Mouse (Mus musculus) heart, embryonic 11.5 days (tissue): ENCODE results near the gene Mapkap1. TPM values are rescaled to one million over a fixed set of nuclear protein-coding genes. Genes with fewer than 3 reads are reported as not detected.

Source experiments
- ATAC-seq: fragments of 200-750 bp; cut with Nextera tagmentation; replicated peaks from 2 replicates; pipeline ENCODE4 v1.8.0; 2017; ENCODE audit warnings: moderate library complexity; ENCODE audit not compliant: insufficient number of reproducible peaks, low FRiP score, low TSS enrichment
- H3K27ac ChIP-seq: fragments of 300-500 bp; sonication (generic); 2 replicates; pipeline ENCODE4 v1.5.1; 2014; ENCODE audit warnings: mild to moderate bottlenecking, low read depth, low read length
- H3K27me3 ChIP-seq: fragments of 300-500 bp; sonication (generic); 2 replicates; pipeline ENCODE4 v1.6.1; 2014; ENCODE audit warnings: mild to moderate bottlenecking, low read length, mixed read lengths; ENCODE audit not compliant: control insufficient read depth, insufficient read depth
- H3K36me3 ChIP-seq: fragments of 300-500 bp; sonication (generic); 2 replicates; pipeline ENCODE4 v1.6.1; 2014; ENCODE audit warnings: mild to moderate bottlenecking, low read length, moderate library complexity, mixed read lengths; ENCODE audit not compliant: control insufficient read depth, insufficient read depth
- H3K4me1 ChIP-seq: fragments of 300-500 bp; sonication (generic); 2 replicates; pipeline ENCODE4 v1.6.1; 2014; ENCODE audit warnings: low read length; ENCODE audit not compliant: control insufficient read depth, insufficient read depth
- H3K4me2 ChIP-seq: fragments of 300-500 bp; sonication (generic); 2 replicates; pipeline ENCODE4 v1.6.1; 2014; ENCODE audit warnings: mild to moderate bottlenecking, moderate library complexity
- H3K4me3 ChIP-seq: fragments of 300-500 bp; sonication (generic); 2 replicates; pipeline ENCODE4 v1.5.1; 2014; ENCODE audit warnings: low read depth, low read length
- H3K9ac ChIP-seq: fragments of 300-500 bp; sonication (generic); 2 replicates; pipeline ENCODE4 v1.6.1; 2014; ENCODE audit warnings: mild to moderate bottlenecking, low read depth, low read length, moderate library complexity
- H3K9me3 ChIP-seq: fragments of 300-500 bp; sonication (generic); replicated peaks from 2 replicates; pipeline ENCODE4 v1.6.1; 2016; ENCODE audit warnings: low read length; ENCODE audit not compliant: control insufficient read depth
- WGBS: fragments of 180-500 bp; shearing (Covaris S2); extraction: QIAGEN DNeasy Blood & Tissue Kit; methylation state at CpG from one replicate; pipeline ENCODE4 v1.1.7; 2014; ENCODE audit not compliant: insufficient replicate concordance; 5-methylcytosine and 5-hydroxymethylcytosine counted together
- polyA plus RNA-seq: library from polyadenylated mRNA; unstranded; fragments of >200 nt; fragmentation: Nextera tagmentation; extraction: Ambion mirVana; gene quantifications from 2 replicates; pipeline ENCODE4 v1.2.1, GENCODE M21; 2014

Gene Mapkap1
- polyA plus RNA-seq, 1 experiment from 2014 or later = 61.7 TPM

DNA sequence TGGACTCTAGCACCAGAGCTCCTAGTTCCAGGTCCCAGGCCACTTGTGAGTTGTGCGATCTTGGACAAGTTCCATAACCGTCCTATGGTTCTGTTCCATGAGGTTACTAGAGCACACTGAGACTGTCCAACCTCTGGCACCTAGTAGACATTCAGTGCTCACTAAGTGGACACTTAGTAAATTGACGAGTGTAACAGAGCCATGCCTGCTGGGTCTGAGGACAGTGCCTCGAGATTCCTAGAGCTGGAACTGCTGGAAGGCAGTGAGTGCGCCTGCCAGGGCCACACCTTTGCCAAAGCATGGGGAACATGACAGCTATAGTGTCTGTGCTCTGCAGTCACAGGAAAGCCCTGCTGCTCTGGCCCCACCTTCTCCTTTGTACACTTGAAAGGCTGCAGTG is 187.4 kb downstream of the Mapkap1 start:
- Histone ChIP-seq H3K4me1 (peaks cover 26% of the 10 kb centered on the region), H3K9ac (no peak overlapping the region)
- WGBS = 76% methylated on average over 5 of the region's 5 CpGs

DNA sequence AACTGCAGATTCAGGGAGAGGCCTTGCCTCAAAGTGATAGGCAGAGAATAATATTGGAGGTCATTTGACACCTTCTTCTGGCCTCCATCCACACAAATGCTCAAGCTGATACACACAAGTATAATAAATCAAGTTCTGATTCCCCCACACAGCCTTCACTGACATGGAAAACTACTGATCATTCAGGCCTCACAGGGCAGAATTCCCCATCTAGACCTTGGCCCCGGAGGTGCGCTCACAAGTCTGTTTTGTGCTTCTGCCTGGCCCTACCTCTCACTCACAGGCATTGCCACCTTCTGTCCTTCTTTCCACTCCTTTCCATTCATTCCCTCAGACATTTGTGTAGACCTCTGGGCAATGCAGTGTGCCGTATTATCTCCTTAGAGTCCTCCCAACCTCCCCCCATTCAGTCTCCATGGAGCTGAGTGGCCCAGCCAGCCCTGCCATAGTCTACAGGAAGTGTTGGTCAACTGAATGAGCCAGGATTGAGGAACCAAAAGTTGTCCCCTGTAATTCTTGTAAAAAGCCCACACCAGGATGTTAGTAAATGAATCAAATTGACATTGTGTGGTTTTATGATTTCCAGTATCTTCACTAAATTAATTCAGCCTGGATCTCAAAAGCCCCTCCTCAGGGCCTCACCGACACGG is 193.2 kb downstream of the Mapkap1 start:
- no peaks in the 10 kb centered on the region for H3K27me3 ChIP-seq
- H3K4me1 ChIP-seq = peaks cover 28% of the 10 kb centered on the region
- no peak overlapping the region for H3K4me2 ChIP-seq
- no peaks in the 10 kb centered on the region for H3K36me3 ChIP-seq
- no peak overlapping the region for H3K4me3 ChIP-seq
- no peaks in the 10 kb centered on the region for H3K9me3 ChIP-seq
- H3K27ac ChIP-seq = no peak overlapping the region
- 77% methylated on average over 5 of the region's 5 CpGs for WGBS
- no peak overlapping the region for H3K9ac ChIP-seq
- ATAC-seq = no peak

More for the DNA sequence above, 187.4 kb downstream of the Mapkap1 start:
- no peak overlapping the region for H3K4me3 ChIP-seq
- no peaks in the 10 kb centered on the region for H3K27me3 ChIP-seq
- no peaks in the 10 kb centered on the region for H3K36me3 ChIP-seq
- no peaks in the 10 kb centered on the region for H3K9me3 ChIP-seq
- no peak overlapping the region for H3K27ac ChIP-seq
- no peak for ATAC-seq
- no peak overlapping the region for H3K4me2 ChIP-seq

DNA sequence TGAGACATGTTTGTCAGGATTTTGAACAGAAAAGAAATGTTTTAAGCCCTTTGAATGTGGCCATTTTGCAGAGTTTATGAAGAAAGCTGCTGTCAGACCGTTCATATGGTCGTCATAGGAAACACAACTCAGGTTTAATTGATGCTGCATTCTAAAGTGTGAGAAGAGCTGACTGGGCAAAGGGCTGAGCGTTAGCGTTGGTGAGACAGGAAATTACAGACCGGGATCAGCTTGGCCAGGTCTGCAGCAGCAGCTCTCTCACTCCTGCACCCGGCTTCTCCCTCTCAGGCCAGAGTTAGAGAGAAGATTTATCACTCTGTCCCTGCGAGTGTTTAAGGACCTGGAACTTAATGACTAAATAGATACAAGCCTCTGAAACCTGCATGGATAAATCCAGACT is 194.2 kb downstream of the Mapkap1 start:
- H3K36me3 ChIP-seq = no peaks in the 10 kb centered on the region
- no peaks in the 10 kb centered on the region for H3K9me3 ChIP-seq
- no peak overlapping the region for H3K9ac ChIP-seq
- no peak overlapping the region for H3K4me3 ChIP-seq
- ATAC-seq = no peak
- no peak overlapping the region for H3K4me2 ChIP-seq
- peaks cover 34% of the 10 kb centered on the region for H3K4me1 ChIP-seq
- WGBS = 22% methylated on average over 7 of the region's 7 CpGs
- no peaks in the 10 kb centered on the region for H3K27me3 ChIP-seq
- H3K27ac ChIP-seq = 0 out of 2 replicates have a peak overlapping the region, but pooled peaks have one; percentile 31

DNA sequence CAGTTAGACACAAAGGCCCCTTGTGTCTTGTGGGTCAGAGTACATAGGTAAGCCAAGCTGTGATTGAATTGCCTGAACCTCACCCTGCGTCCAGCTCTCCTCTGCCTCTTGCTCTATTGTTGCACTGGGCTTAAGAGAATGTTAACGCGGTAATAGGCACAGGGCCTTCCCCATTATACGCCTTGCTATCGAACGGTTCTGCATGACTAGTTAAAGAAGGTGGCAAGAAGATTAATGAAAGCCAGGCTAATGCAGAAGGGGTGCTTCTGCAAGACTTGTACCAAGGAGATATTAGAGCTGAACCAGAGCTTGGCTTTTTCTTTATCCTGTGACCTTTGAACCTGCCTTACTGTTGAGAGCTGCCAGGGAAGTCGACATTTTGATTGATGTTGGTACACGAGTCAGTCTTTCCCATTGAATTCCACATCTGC is 195.6 kb downstream of the Mapkap1 start:
- WGBS = 42% methylated on average over 8 of the region's 8 CpGs
- H3K27me3 ChIP-seq = no peaks in the 10 kb centered on the region
- no peak overlapping the region for H3K27ac ChIP-seq
- H3K4me1 ChIP-seq = peaks cover 34% of the 10 kb centered on the region
- no peak overlapping the region for H3K4me2 ChIP-seq
- ATAC-seq = no peak
- no peak overlapping the region for H3K9ac ChIP-seq
- no peaks in the 10 kb centered on the region for H3K36me3 ChIP-seq
- H3K9me3 ChIP-seq = no peaks in the 10 kb centered on the region
- H3K4me3 ChIP-seq = no peak overlapping the region

DNA sequence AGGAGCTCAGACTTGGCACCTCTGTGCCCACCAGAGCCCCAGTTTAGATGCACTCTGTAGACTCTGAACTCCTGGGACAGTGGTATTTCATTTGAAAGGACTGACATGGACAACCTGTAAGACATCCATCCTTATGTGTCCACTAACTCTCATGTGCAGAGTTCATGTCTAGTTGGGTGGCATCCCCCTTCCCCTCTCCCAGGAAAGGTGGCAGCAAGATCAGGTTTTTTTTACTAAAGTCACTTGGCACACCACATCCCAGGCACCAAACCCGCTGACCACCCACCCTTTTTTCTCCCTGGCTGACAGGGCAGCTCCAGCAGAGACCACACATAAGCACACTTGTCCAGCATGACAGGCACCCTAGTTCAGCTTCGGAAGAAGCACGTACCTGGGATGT is 196.3 kb downstream of the Mapkap1 start:
- no peaks in the 10 kb centered on the region for H3K9me3 ChIP-seq
- H3K4me1 ChIP-seq = peaks cover 34% of the 10 kb centered on the region
- no peak overlapping the region for H3K27ac ChIP-seq
- ATAC-seq = no peak
- WGBS = 72% methylated on average over 3 of the region's 3 CpGs
- H3K36me3 ChIP-seq = no peaks in the 10 kb centered on the region
- H3K4me3 ChIP-seq = no peak overlapping the region
- H3K4me2 ChIP-seq = no peak overlapping the region
- H3K9ac ChIP-seq = no peak overlapping the region
- no peaks in the 10 kb centered on the region for H3K27me3 ChIP-seq

DNA sequence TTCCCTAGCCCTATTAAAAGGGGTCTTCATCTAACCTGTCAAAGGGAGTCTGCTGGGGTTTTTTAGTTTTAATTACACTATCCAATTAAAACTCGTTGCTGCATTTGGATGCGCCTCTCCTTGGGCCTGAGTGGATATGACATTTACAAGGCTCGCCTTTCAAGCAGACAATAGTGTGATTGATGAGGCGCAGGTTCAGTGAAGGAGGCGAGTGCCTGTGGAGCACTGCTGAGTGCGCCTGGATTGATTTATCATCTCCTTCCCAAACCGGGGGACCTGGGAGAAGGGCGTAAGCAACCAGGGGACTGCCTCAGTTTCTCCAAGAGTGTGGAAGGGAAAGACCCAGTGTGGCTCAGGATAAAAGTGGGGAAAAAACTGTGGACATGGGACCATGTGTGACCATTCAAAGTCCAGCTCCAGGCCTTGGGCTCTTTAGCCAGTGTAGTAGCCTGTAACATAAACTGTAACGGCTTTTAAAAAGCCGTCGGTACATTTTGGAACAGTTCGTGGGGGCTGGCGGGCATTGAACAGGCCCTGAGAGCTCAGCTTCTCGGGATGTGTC is 197.2 kb downstream of the Mapkap1 start:
- H3K27me3 ChIP-seq = no peaks in the 10 kb centered on the region
- peaks cover 30% of the 10 kb centered on the region for H3K4me1 ChIP-seq
- H3K27ac ChIP-seq = peak overlapping the region; percentile 62
- H3K36me3 ChIP-seq = no peaks in the 10 kb centered on the region
- 44% methylated on average over 14 of the region's 14 CpGs for WGBS
- no peak overlapping the region for H3K4me3 ChIP-seq
- no peak for ATAC-seq
- no peak overlapping the region for H3K4me2 ChIP-seq
- H3K9ac ChIP-seq = no peak overlapping the region
- no peaks in the 10 kb centered on the region for H3K9me3 ChIP-seq

DNA sequence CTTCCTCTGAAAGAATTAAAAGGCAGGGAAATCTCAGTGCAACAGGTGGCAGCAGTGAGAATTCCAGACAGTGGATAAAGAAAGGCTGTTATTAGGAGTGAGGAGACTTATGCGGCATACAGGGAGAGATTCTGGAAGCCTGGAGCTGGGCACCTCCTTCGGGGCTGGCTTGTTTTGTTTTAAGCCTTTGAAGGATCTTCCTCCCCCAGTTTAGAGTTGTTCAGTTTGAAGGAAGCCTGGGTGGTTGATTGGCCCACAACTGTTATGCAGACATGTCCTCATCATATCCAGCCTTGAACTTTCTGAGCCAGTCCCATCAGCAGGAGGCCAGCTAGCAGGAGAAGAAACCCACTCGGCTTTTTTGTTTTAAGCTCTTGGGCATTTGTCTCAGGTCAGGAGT is 198.5 kb downstream of the Mapkap1 start:
- no peak overlapping the region for H3K9ac ChIP-seq
- no peak overlapping the region for H3K4me2 ChIP-seq
- no peaks in the 10 kb centered on the region for H3K36me3 ChIP-seq
- H3K4me3 ChIP-seq = no peak overlapping the region
- H3K4me1 ChIP-seq = peaks cover 30% of the 10 kb centered on the region
- peak overlapping the region; percentile 22; the same call in 1 of the 2 replicates for H3K27ac ChIP-seq
- H3K27me3 ChIP-seq = no peaks in the 10 kb centered on the region
- no peaks in the 10 kb centered on the region for H3K9me3 ChIP-seq
- ATAC-seq = no peak
- WGBS = 46% methylated on average over 3 of the region's 3 CpGs

DNA sequence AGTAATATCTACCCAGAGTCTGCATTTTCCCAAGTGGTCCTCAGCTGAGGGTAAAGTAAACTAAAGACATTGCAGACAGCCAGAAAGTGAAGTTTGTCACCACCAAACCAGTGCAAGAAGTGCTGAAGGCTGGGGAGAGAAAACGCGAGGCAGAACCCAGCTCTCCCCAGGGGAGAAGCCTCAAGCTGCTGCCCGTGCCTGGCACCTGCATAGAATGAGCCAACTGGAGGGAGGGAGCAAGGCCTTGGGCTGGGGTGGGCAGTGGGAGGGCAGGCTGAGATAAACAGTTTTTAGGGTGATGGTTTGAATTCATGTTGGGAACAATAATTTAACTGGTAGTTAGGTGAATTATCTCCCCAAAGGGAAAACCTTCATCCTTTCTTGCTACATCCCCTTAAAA is 202.3 kb downstream of the Mapkap1 start:
- no peak overlapping the region for H3K4me3 ChIP-seq
- no peaks in the 10 kb centered on the region for H3K36me3 ChIP-seq
- peaks cover 11% of the 10 kb centered on the region for H3K4me1 ChIP-seq
- no peak overlapping the region for H3K4me2 ChIP-seq
- H3K9ac ChIP-seq = no peak overlapping the region
- H3K9me3 ChIP-seq = no peaks in the 10 kb centered on the region
- no peaks in the 10 kb centered on the region for H3K27me3 ChIP-seq
- no peak overlapping the region for H3K27ac ChIP-seq
- no peak for ATAC-seq
- WGBS = 38% methylated on average over 3 of the region's 3 CpGs

DNA sequence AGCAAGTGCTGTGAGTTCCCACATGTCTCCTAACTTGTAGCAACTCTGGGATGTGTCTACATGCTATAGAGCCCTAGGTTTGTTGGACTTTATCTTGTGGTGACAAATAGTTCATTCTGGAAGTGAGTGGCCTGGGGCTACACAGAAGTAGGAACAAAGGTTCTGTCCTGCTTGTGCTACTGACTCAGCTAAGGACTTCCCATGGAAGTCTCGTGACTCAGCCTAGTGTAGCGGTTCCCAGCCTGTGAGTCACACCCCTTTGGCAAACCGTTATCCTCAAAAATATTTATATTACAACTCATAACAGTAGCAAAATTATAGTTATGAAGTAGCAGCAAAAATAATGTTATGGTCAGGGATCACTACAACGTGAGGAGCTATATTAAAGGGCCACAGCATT is 202.9 kb downstream of the Mapkap1 start:
- no peaks in the 10 kb centered on the region for H3K9me3 ChIP-seq
- no peaks in the 10 kb centered on the region for H3K36me3 ChIP-seq
- peaks cover 6% of the 10 kb centered on the region for H3K4me1 ChIP-seq
- 79% methylated on average over 4 of the region's 4 CpGs for WGBS
- H3K4me2 ChIP-seq = no peak overlapping the region
- no peak for ATAC-seq
- no peak overlapping the region for H3K27ac ChIP-seq
- no peak overlapping the region for H3K4me3 ChIP-seq
- H3K27me3 ChIP-seq = no peaks in the 10 kb centered on the region
- no peak overlapping the region for H3K9ac ChIP-seq
